Mouse (Mus musculus): ENCODE data around the gene Mapk9. TPM values are rescaled to one million over a fixed set of nuclear protein-coding genes. Genes with fewer than 3 reads are reported as not detected.

Mapk9 gene
- total RNA-seq, 1 experiment = 27.8 TPM

GRCm38 (mm10) chr11:49918521-49919180, 72.1 kb downstream of the Mapk9 start:
- H3K9ac ChIP-seq (ENCODE audit: insufficient read depth, low read depth, low read length, poor library complexity, severe bottlenecking) = no peak overlapping the region
- no peak for TF ChIP-seq ZNF384 (IDR thresholded peaks at IDR 0.05; ENCODE audit: low read depth, low read length)
- TF ChIP-seq ZC3H11A (IDR thresholded peaks at IDR 0.05; ENCODE audit: borderline replicate concordance, low read depth, low read length) = no peak
- TF ChIP-seq CHD2 (IDR thresholded peaks at IDR 0.05; ENCODE audit: low read depth, low read length) = no peak
- no peak for TF ChIP-seq HCFC1 (IDR thresholded peaks at IDR 0.05; ENCODE audit: borderline replicate concordance, insufficient read depth, low read length)
- TF ChIP-seq MAFK (IDR thresholded peaks at IDR 0.05; ENCODE audit: insufficient read depth, low read depth, low read length) = no peak
- no peak overlapping the region for H3K27ac ChIP-seq (ENCODE audit: insufficient read depth, low read depth, low read length, poor library complexity, severe bottlenecking)
- DNase-seq (ENCODE audit: low read depth, low spot score) = no peak
- H3K36me3 ChIP-seq (ENCODE audit: control insufficient read depth, insufficient read depth, low read length, poor library complexity, severe bottlenecking) = no peaks in the 10 kb centered on the region
- H3K9me3 ChIP-seq (ENCODE audit: control insufficient read depth, insufficient read depth, low read depth, low read length) = no peaks in the 10 kb centered on the region
- H3K4me3 ChIP-seq (ENCODE audit: insufficient read depth in 1 of 2, low read depth in 1 of 2, low read length in 2 of 2, poor library complexity in 1 of 2, severe bottlenecking in 1 of 2) = no peak overlapping the region
- no peaks in the 10 kb centered on the region for H3K4me1 ChIP-seq (ENCODE audit: control insufficient read depth in 2 of 2, insufficient read depth in 2 of 2, low read length in 2 of 2, poor library complexity in 1 of 2)
- in situ Hi-C loops (cut with MboI; ENCODE audit: low sequenced_read_pairs in 2 of 2, unreplicated experiment in 2 of 2) = no loop called here

GRCm38 (mm10) chr11:49919304-49919703, 72.8 kb downstream of the Mapk9 start:
- in situ Hi-C loops (cut with MboI; ENCODE audit: low sequenced_read_pairs in 2 of 2, unreplicated experiment in 2 of 2) = no loop called here
- no peaks in the 10 kb centered on the region for H3K9me3 ChIP-seq (ENCODE audit: control insufficient read depth, insufficient read depth, low read depth, low read length)
- no peaks in the 10 kb centered on the region for H3K36me3 ChIP-seq (ENCODE audit: control insufficient read depth, insufficient read depth, low read length, poor library complexity, severe bottlenecking)
- TF ChIP-seq ZC3H11A (IDR thresholded peaks at IDR 0.05; ENCODE audit: borderline replicate concordance, low read depth, low read length) = no peak
- no peak for TF ChIP-seq HCFC1 (IDR thresholded peaks at IDR 0.05; ENCODE audit: borderline replicate concordance, insufficient read depth, low read length)
- H3K27ac ChIP-seq (ENCODE audit: insufficient read depth, low read depth, low read length, poor library complexity, severe bottlenecking) = no peak overlapping the region
- no peak overlapping the region for H3K9ac ChIP-seq (ENCODE audit: insufficient read depth, low read depth, low read length, poor library complexity, severe bottlenecking)
- no peak for DNase-seq (ENCODE audit: low read depth, low spot score)
- H3K4me1 ChIP-seq (ENCODE audit: control insufficient read depth in 2 of 2, insufficient read depth in 2 of 2, low read length in 2 of 2, poor library complexity in 1 of 2) = no peaks in the 10 kb centered on the region
- no peak overlapping the region for H3K4me3 ChIP-seq (ENCODE audit: insufficient read depth in 1 of 2, low read depth in 1 of 2, low read length in 2 of 2, poor library complexity in 1 of 2, severe bottlenecking in 1 of 2)

GRCm38 (mm10) chr11:49923539-49923938, 77.0 kb downstream of the Mapk9 start:
- in situ Hi-C loops (cut with MboI; ENCODE audit: low sequenced_read_pairs in 2 of 2, unreplicated experiment in 2 of 2) = no loop called here
- no peaks in the 10 kb centered on the region; a peak in 1 of 4 replicates for H3K4me1 ChIP-seq (ENCODE audit: control insufficient read depth in 2 of 2, insufficient read depth in 2 of 2, low read length in 2 of 2, poor library complexity in 1 of 2)
- no peaks in the 10 kb centered on the region for H3K36me3 ChIP-seq (ENCODE audit: control insufficient read depth, insufficient read depth, low read length, poor library complexity, severe bottlenecking)
- H3K9ac ChIP-seq (ENCODE audit: insufficient read depth, low read depth, low read length, poor library complexity, severe bottlenecking) = no peak overlapping the region
- TF ChIP-seq HCFC1 (IDR thresholded peaks at IDR 0.05; ENCODE audit: borderline replicate concordance, insufficient read depth, low read length) (no peak), CHD2 (IDR thresholded peaks at IDR 0.05; ENCODE audit: low read depth, low read length) (no peak), MAFK (IDR thresholded peaks at IDR 0.05; ENCODE audit: insufficient read depth, low read depth, low read length) (no peak), ZNF384 (IDR thresholded peaks at IDR 0.05; ENCODE audit: low read depth, low read length) (no peak), ZC3H11A (IDR thresholded peaks at IDR 0.05; ENCODE audit: borderline replicate concordance, low read depth, low read length) (no peak)
- H3K9me3 ChIP-seq (ENCODE audit: control insufficient read depth, insufficient read depth, low read depth, low read length) = no peaks in the 10 kb centered on the region
- no peak overlapping the region for H3K27ac ChIP-seq (ENCODE audit: insufficient read depth, low read depth, low read length, poor library complexity, severe bottlenecking)
- DNase-seq (ENCODE audit: low read depth, low spot score) = no peak
- no peak overlapping the region for H3K4me3 ChIP-seq (ENCODE audit: insufficient read depth in 1 of 2, low read depth in 1 of 2, low read length in 2 of 2, poor library complexity in 1 of 2, severe bottlenecking in 1 of 2)

- TF ChIP-seq ZC3H11A (IDR thresholded peaks at IDR 0.05; ENCODE audit: borderline replicate concordance, low read depth, low read length) (no peak), CHD2 (IDR thresholded peaks at IDR 0.05; ENCODE audit: low read depth, low read length) (no peak), ZNF384 (IDR thresholded peaks at IDR 0.05; ENCODE audit: low read depth, low read length) (no peak), MAFK (IDR thresholded peaks at IDR 0.05; ENCODE audit: insufficient read depth, low read depth, low read length) (no peak), HCFC1 (IDR thresholded peaks at IDR 0.05; ENCODE audit: borderline replicate concordance, insufficient read depth, low read length) (no peak)
- no peak overlapping the region for H3K4me3 ChIP-seq (ENCODE audit: insufficient read depth in 1 of 2, low read depth in 1 of 2, low read length in 2 of 2, poor library complexity in 1 of 2, severe bottlenecking in 1 of 2)
- H3K9ac ChIP-seq (ENCODE audit: insufficient read depth, low read depth, low read length, poor library complexity, severe bottlenecking) = no peak overlapping the region
- no peak for DNase-seq (ENCODE audit: low read depth, low spot score)
- no peaks in the 10 kb centered on the region; a peak in 1 of 4 replicates for H3K4me1 ChIP-seq (ENCODE audit: control insufficient read depth in 2 of 2, insufficient read depth in 2 of 2, low read length in 2 of 2, poor library complexity in 1 of 2)
- in situ Hi-C loops (cut with MboI; ENCODE audit: low sequenced_read_pairs in 2 of 2, unreplicated experiment in 2 of 2) = no loop called here
- no peaks in the 10 kb centered on the region for H3K9me3 ChIP-seq (ENCODE audit: control insufficient read depth, insufficient read depth, low read depth, low read length)
- no peak overlapping the region for H3K27ac ChIP-seq (ENCODE audit: insufficient read depth, low read depth, low read length, poor library complexity, severe bottlenecking)
- H3K36me3 ChIP-seq (ENCODE audit: control insufficient read depth, insufficient read depth, low read length, poor library complexity, severe bottlenecking) = no peaks in the 10 kb centered on the region
Observed at GRCm38 (mm10) chr11:49926183-49926582, 79.6 kb downstream of the Mapk9 start.

- H3K27ac ChIP-seq (ENCODE audit: insufficient read depth, low read depth, low read length, poor library complexity, severe bottlenecking) = no peak overlapping the region
- in situ Hi-C loops (cut with MboI; ENCODE audit: low sequenced_read_pairs in 2 of 2, unreplicated experiment in 2 of 2) = no loop called here
Observed at GRCm38 (mm10) chr11:49927169-49927568, 80.6 kb downstream of the Mapk9 start.

More at GRCm38 (mm10) chr11:49927169-49927568, 80.6 kb downstream of the Mapk9 start:
- no peak for DNase-seq (ENCODE audit: low read depth, low spot score)
- no peaks in the 10 kb centered on the region for H3K9me3 ChIP-seq (ENCODE audit: control insufficient read depth, insufficient read depth, low read depth, low read length)
- no peak overlapping the region for H3K4me3 ChIP-seq (ENCODE audit: insufficient read depth in 1 of 2, low read depth in 1 of 2, low read length in 2 of 2, poor library complexity in 1 of 2, severe bottlenecking in 1 of 2)
- H3K4me1 ChIP-seq (ENCODE audit: control insufficient read depth in 2 of 2, insufficient read depth in 2 of 2, low read length in 2 of 2, poor library complexity in 1 of 2) = no peaks in the 10 kb centered on the region; a peak in 1 of 4 replicates
- no peaks in the 10 kb centered on the region for H3K36me3 ChIP-seq (ENCODE audit: control insufficient read depth, insufficient read depth, low read length, poor library complexity, severe bottlenecking)
- no peak for TF ChIP-seq HCFC1 (IDR thresholded peaks at IDR 0.05; ENCODE audit: borderline replicate concordance, insufficient read depth, low read length)
- no peak for TF ChIP-seq ZC3H11A (IDR thresholded peaks at IDR 0.05; ENCODE audit: borderline replicate concordance, low read depth, low read length)
- TF ChIP-seq MAFK (IDR thresholded peaks at IDR 0.05; ENCODE audit: insufficient read depth, low read depth, low read length) = no peak
- TF ChIP-seq ZNF384 (IDR thresholded peaks at IDR 0.05; ENCODE audit: low read depth, low read length) = no peak
- TF ChIP-seq CHD2 (IDR thresholded peaks at IDR 0.05; ENCODE audit: low read depth, low read length) = no peak
- H3K9ac ChIP-seq (ENCODE audit: insufficient read depth, low read depth, low read length, poor library complexity, severe bottlenecking) = no peak overlapping the region
